Mouse (Mus musculus) frontal cortex, postnatal 25 days (tissue): ENCODE results near the gene 6330403K07Rik.
A peak's percentile ranks its signal among the peaks of the same experiment; 100 is the strongest.

ENCODE experiments used
- DNase-seq, 2 experiments: peaks; one replicate each; pipeline ENCODE4 v3.0.0; 2022; ENCODE audit warnings: low spot score in 2 of 2

6330403K07Rik gene

GRCm38 (mm10) chr11:70982557-70983228 is 50.6 kb downstream of the 6330403K07Rik start, which contains the start of gene C1qbp:
C1qbp (minus strand) TSS chr11:70983026.
- DNase-seq, result peak; percentile 87

GRCm38 (mm10) chr11:70982030-70982429 is 51.3 kb downstream of the 6330403K07Rik start:
- DNase-seq, result no peak
